Mouse (Mus musculus) heart, embryonic 12.5 days (tissue): Measurements from ENCODE around the gene Usp35. TPM values are rescaled to one million over a fixed set of nuclear protein-coding genes. Genes with fewer than 3 reads are reported as not detected.

ENCODE experiments used
- ATAC-seq: fragments of 200-750 bp; cut with Nextera tagmentation; 2 replicates; pipeline ENCODE4 v1.8.0; 2017; ENCODE audit warnings: moderate TSS enrichment, moderate library complexity; ENCODE audit not compliant: insufficient number of reproducible peaks, low FRiP score
- H3K27ac ChIP-seq: fragments of 300-500 bp; sonication (generic); 2 replicates; pipeline ENCODE4 v1.5.1; 2016; ENCODE audit warnings: mild to moderate bottlenecking, moderate library complexity; ENCODE audit not compliant: poor library complexity, severe bottlenecking
- H3K27me3 ChIP-seq: fragments of 300-500 bp; sonication (generic); replicated peaks from 2 replicates; pipeline ENCODE4 v1.6.1; 2016; ENCODE audit warnings: mild to moderate bottlenecking, moderate library complexity
- H3K36me3 ChIP-seq: fragments of 300-500 bp; sonication (generic); 2 replicates; pipeline ENCODE4 v1.6.1; 2016; ENCODE audit warnings: mild to moderate bottlenecking, moderate library complexity
- H3K4me1 ChIP-seq: fragments of 300-500 bp; sonication (generic); replicated peaks from 2 replicates; pipeline ENCODE4 v1.6.1; 2016; ENCODE audit warnings: mild to moderate bottlenecking
- H3K4me2 ChIP-seq: fragments of 300-500 bp; sonication (generic); 2 replicates; pipeline ENCODE4 v1.6.1; 2016; ENCODE audit warnings: mild to moderate bottlenecking, moderate library complexity
- H3K4me3 ChIP-seq: fragments of 300-500 bp; sonication (generic); 2 replicates; pipeline ENCODE4 v1.5.1; 2016; ENCODE audit warnings: mild to moderate bottlenecking
- H3K9ac ChIP-seq: fragments of 300-500 bp; sonication (generic); 2 replicates; pipeline ENCODE4 v1.6.1; 2016; ENCODE audit warnings: mild to moderate bottlenecking, moderate library complexity
- H3K9me3 ChIP-seq: fragments of 300-500 bp; sonication (generic); replicated peaks from 2 replicates; pipeline ENCODE4 v1.6.1; 2016; ENCODE audit warnings: mild to moderate bottlenecking, moderate library complexity
- WGBS: fragments of 180-500 bp; shearing (Covaris S2); methylation state at CpG from one replicate; pipeline ENCODE4 v1.1.7; 2016; 5-methylcytosine and 5-hydroxymethylcytosine counted together
- polyA plus RNA-seq: library from polyadenylated mRNA; unstranded; fragments of >200 nt; fragmentation: Nextera tagmentation; extraction: Ambion mirVana; gene quantifications from 2 replicates; pipeline ENCODE4 v1.2.1, GENCODE M21; 2016

Gene Usp35
- polyA plus RNA-seq, 1 experiment from 2014 or later: 1.4 TPM

DNA sequence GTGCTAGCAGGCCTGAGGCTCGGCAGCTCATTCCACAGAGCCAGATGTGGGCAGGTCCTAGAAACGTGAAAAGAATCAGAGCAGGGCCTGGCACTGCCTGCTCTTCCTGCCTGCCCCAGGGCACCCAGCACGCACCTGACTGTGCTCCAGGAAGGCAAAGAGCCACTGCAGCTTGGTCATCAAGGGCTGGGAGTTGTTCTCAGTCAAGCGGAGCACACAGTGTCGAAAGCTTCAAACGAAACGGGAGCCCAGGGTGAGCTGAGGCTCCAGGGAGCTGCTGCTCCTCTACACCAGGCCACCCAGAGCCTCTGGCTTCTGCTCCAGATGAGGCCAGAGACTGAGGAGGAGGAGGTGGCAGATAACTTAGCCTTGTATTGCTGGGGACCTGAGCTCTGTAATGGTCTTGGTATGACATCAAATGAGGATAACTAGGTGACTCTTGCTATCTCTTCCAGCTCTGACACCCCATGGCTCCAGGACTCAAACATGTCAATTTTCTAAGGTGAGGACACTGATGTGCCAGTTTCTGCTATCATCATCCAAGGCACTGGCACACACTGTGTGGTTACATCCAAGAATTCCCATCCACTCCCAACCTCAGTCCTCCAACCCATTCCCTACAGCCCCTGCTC is 18.3 kb downstream of the Usp35 start:
- H3K27me3 ChIP-seq: no peaks in the 10 kb centered on the region
- no peak for ATAC-seq
- 57% methylated on average over 7 of the region's 7 CpGs for WGBS
- H3K36me3 ChIP-seq: peaks cover 51% of the 10 kb centered on the region
- no peak overlapping the region for H3K4me2 ChIP-seq
- no peak overlapping the region for H3K27ac ChIP-seq
- H3K9me3 ChIP-seq: no peaks in the 10 kb centered on the region
- H3K4me1 ChIP-seq: 0 out of 2 replicates have a peak, but pooled peaks cover 3% of the 10 kb centered on the region
- H3K4me3 ChIP-seq: no peak overlapping the region
- H3K9ac ChIP-seq: no peak overlapping the region

DNA sequence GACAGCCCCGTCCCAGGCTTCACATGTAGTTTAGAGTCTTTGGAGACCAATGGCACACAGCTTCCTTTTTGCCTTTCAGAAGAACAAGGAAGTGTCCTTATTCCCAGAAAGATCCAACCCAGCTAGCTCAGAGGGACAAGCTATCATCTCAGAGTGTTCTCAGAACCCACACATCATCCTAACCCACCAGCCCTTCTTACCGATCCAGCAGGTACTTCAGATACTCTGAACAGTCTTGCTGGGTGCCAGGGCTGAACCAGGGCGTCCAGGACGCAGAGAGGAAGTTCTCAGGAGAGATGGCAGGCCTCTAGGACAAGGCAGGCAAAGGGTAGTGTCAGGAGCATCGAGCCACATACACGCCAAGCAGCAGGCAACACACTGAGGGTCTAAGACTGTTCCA is 19.0 kb downstream of the Usp35 start:
- no peaks in the 10 kb centered on the region for H3K27me3 ChIP-seq
- H3K9ac ChIP-seq: no peak overlapping the region
- H3K36me3 ChIP-seq: peaks cover 56% of the 10 kb centered on the region
- H3K27ac ChIP-seq: no peak overlapping the region
- H3K9me3 ChIP-seq: no peaks in the 10 kb centered on the region
- WGBS: 79% methylated on average over 6 of the region's 6 CpGs
- H3K4me2 ChIP-seq: no peak overlapping the region
- no peak overlapping the region for H3K4me3 ChIP-seq
- no peak for ATAC-seq
- H3K4me1 ChIP-seq: no peaks in the 10 kb centered on the region

DNA sequence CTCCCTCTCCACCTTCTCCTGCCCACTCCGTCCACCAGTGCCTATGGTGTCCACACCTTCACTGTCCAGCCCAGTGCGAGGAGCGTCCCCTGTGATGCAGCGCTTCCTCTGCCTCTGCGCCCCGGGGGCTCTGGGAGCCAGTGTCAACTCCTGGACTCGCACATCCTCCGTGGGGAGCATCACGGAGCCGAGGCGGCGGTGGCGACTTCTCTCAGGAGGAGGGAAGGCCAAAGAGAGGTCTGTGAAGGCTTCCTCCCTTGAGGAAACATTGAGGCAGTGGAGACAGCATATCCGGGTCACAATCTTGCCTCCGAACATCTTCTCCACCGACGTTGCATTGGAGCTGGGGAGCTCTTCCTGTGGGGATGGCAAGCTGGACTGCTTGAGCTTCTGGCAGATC is 19.6 kb downstream of the Usp35 start:
- Histone ChIP-seq H3K9ac (no peak overlapping the region), H3K9me3 (no peaks in the 10 kb centered on the region), H3K4me2 (no peak overlapping the region), H3K4me1 (no peaks in the 10 kb centered on the region), H3K27ac (no peak overlapping the region), H3K4me3 (no peak overlapping the region), H3K27me3 (no peaks in the 10 kb centered on the region), H3K36me3 (peaks cover 62% of the 10 kb centered on the region)
- ATAC-seq: no peak
- 86% methylated on average over 17 of the region's 17 CpGs for WGBS

DNA sequence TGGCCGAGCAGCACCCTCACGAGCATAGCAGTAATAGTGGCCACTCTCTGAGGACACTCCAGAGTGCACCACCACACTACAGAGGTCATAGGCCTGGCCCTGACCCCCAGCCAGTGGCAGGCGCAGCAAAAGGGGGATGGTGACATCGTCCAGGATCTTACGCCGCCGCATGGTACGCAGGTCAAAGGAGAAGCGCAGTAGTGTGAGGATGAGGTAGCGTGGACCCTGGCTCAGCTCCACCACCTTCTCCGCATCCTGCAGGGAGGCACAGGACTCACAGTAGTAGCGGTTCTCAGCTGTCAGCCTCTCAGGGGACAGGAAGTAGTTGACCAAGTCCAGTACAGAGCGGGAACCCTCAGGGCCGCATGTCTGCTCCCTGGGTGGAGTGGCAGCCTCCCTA is 20.2 kb downstream of the Usp35 start:
- no peak overlapping the region for H3K27ac ChIP-seq
- H3K4me2 ChIP-seq: no peak overlapping the region
- no peak overlapping the region for H3K9ac ChIP-seq
- H3K27me3 ChIP-seq: no peaks in the 10 kb centered on the region
- no peak for ATAC-seq
- peaks cover 67% of the 10 kb centered on the region for H3K36me3 ChIP-seq
- H3K4me1 ChIP-seq: no peaks in the 10 kb centered on the region
- no peak overlapping the region for H3K4me3 ChIP-seq
- no peaks in the 10 kb centered on the region for H3K9me3 ChIP-seq
- 86% methylated on average over 14 of the region's 14 CpGs for WGBS

DNA sequence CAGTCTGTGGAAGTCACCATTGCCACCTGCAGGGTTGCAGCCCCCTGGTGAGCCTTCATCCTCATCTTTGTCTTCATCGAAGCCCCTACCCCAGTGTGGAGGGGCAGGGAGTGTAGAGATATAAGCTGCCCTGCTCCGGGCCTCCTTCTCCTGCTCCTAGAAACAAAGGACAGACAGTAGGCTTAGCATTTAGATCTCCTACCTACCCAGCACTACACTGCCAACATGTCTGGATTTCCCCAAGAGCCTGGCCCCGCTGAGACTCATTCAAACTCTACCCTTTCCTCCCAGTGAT is 21.5 kb downstream of the Usp35 start:
- Histone ChIP-seq H3K9me3 (no peaks in the 10 kb centered on the region), H3K9ac (no peak overlapping the region), H3K4me1 (no peaks in the 10 kb centered on the region), H3K27ac (no peak overlapping the region), H3K4me2 (no peak overlapping the region), H3K4me3 (no peak overlapping the region), H3K36me3 (peaks cover 78% of the 10 kb centered on the region), H3K27me3 (no peaks in the 10 kb centered on the region)
- 82% methylated on average over 3 of the region's 3 CpGs for WGBS
- ATAC-seq: no peak

DNA sequence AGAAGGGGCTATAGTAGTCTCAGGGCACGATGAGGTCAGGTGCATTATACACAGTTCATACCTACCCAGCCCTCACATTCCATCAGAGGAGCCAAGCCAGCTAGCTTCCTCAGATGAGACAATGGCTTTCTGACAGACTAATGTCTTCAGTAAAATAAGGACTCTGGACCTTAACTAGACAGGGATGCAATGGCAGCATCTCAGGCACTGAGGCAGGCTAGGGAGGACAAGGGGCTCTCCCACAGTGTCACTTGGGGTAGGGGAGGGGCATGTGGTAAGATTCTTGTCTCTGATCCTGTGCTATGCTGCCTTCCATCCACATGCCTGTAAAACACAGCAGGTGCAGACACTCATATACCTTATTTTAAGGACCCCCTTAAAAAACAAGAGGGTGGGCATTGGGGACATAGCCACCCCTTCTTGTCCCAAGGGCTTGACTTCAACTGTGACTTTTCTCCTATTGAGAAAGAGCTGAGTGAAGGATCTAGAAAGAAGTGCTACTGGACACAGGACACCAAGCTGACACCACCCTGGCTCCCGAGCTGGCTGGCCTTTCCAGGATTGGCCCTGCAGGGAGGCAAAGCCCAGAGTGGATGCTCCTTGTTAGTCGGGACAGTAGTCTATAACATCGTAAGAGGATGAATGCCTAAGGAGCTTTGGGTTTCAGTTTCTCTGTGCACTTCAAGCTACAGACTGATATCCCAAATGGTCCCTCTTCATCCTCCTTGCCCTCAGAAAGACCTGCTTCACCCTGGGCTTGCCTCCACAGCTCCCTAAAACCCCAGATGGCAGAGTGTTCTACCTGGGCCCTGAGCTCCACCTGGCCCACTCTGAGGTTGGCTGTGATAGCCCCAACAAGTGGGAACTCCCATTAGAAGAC is 22.1 kb downstream of the Usp35 start:
- Histone ChIP-seq H3K27ac (no peak overlapping the region), H3K4me2 (no peak overlapping the region), H3K27me3 (no peaks in the 10 kb centered on the region), H3K9ac (no peak overlapping the region), H3K36me3 (peaks cover 83% of the 10 kb centered on the region), H3K4me1 (no peaks in the 10 kb centered on the region), H3K9me3 (no peaks in the 10 kb centered on the region), H3K4me3 (no peak overlapping the region)
- no peak for ATAC-seq
- WGBS: 83% methylated on average over 4 of the region's 4 CpGs

DNA sequence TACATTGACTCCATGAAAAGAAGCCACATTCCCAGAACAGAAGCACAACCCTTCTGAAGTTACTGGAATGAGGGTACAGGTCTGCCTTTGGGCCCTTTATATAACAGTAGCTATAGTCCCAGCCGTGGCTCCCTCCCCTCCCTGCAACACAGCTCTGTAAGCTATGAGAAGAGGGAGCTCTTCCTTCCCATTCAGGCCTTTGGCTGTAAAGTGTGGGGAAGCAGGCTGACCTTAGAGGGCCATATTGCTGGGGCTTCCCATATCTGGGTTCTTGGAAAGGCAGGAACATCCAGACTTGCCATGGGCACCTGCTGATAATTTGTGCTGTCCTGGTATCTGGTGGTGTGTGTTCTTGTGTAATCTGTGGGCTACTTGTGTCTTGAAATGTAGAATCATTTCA is 24.3 kb downstream of the Usp35 start:
- no peak overlapping the region for H3K4me2 ChIP-seq
- no peaks in the 10 kb centered on the region for H3K27me3 ChIP-seq
- ATAC-seq: no peak
- 76% methylated on average over 1 of the region's 1 CpGs for WGBS
- no peak overlapping the region for H3K9ac ChIP-seq
- H3K27ac ChIP-seq: no peak overlapping the region
- no peak overlapping the region for H3K4me3 ChIP-seq
- H3K9me3 ChIP-seq: no peaks in the 10 kb centered on the region
- peaks cover 98% of the 10 kb centered on the region for H3K36me3 ChIP-seq
- H3K4me1 ChIP-seq: no peaks in the 10 kb centered on the region

DNA sequence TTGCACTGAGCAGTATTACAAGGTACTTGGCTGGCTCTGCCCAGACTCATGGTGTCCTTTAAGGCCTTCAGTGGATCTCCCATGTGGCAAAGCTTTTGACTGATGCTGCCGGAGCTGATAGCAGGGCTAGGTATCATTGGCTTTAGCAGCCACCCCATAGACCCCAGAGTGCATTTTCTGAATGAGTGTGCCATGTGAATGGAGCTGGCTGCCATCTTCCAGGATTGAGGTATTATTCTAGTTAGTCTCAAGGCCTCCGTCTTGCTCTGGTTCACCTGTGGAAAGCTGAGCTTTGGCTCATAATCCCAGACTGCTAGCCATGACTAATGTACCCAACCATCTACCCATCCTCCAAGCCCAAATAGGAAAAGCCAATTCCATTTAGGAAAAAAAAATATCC is 25.0 kb downstream of the Usp35 start:
- no peaks in the 10 kb centered on the region for H3K9me3 ChIP-seq

DNA sequence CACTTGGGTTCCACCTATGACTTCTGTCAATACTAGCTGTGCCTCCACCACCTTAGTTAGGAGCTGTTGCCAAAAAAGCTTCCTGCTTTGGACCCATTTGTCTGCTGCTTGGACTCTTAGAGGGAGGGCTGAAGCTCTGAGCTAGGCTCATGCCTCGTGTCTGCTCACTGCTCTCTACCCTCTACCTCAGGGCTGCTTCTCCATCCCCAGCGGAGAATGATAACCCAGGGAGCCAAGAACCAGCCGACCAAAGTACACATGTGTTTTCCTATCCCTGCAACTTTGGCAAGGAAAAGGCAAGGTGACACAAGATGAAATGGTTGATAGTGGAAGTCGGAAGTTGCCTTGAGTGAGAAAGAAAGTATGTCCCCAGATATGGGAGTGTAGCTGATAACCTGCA is 26.6 kb downstream of the Usp35 start:
- Histone ChIP-seq H3K4me3 (no peak overlapping the region), H3K27ac (no peak overlapping the region), H3K4me1 (0 out of 2 replicates have a peak, but pooled peaks cover 4% of the 10 kb centered on the region), H3K27me3 (no peaks in the 10 kb centered on the region), H3K9me3 (no peaks in the 10 kb centered on the region), H3K9ac (no peak overlapping the region), H3K36me3 (peaks cover 94% of the 10 kb centered on the region), H3K4me2 (no peak overlapping the region)
- WGBS: 73% methylated on average over 4 of the region's 4 CpGs
- no peak for ATAC-seq

More for the DNA sequence above, 25.0 kb downstream of the Usp35 start:
- no peak overlapping the region for H3K4me2 ChIP-seq
- H3K4me3 ChIP-seq: no peak overlapping the region
- peaks cover 95% of the 10 kb centered on the region for H3K36me3 ChIP-seq
- WGBS: 93% methylated on average over 2 of the region's 2 CpGs
- no peaks in the 10 kb centered on the region for H3K4me1 ChIP-seq
- H3K27me3 ChIP-seq: no peaks in the 10 kb centered on the region
- ATAC-seq: no peak
- no peak overlapping the region for H3K27ac ChIP-seq
- H3K9ac ChIP-seq: no peak overlapping the region

DNA sequence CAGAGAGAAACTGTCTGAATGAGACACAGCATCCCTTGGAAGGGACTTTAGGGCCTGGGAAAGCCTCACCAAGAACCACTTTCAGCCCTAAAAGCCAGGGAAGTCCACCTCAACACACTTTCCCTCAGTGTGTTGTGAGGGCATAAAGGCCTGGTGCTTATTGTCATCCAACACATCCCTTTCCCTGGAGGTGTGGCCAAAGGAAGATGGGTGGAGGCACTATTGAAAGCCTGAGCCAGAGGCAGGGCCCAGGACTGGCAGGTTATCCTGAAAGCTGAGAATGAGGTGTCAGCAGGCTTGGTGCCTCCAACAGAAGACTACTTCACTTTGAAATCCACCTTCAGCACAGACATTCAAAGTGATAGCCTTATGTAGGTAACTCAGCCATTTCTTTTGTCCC is 27.3 kb downstream of the Usp35 start:
- no peak overlapping the region for H3K9ac ChIP-seq
- H3K4me3 ChIP-seq: no peak overlapping the region
- no peak overlapping the region for H3K4me2 ChIP-seq
- no peak overlapping the region for H3K27ac ChIP-seq
- peaks cover 89% of the 10 kb centered on the region for H3K36me3 ChIP-seq
- no peaks in the 10 kb centered on the region for H3K9me3 ChIP-seq
- no peaks in the 10 kb centered on the region for H3K27me3 ChIP-seq
- H3K4me1 ChIP-seq: peaks cover 8% of the 10 kb centered on the region; the same call in 1 of the 2 replicates
- no peak for ATAC-seq

DNA sequence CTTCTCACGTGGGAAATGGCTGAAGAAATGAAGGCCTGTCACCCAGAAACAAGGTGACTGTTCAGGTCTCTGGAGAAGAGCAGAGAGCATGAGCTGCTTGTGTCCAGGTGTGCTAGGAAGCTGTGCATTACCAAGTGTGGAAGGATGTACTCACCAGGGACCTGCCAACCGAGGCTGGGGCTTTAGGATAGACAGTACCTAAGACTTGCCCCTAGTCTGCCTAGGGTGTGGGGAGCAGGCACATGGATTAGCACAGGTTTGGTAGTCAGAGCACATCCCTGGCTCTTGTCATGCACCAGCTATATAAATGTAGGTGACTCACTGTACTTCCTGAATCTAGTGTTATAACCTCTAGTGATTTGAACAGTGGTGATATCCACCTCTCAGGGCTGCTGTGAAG is 28.2 kb downstream of the Usp35 start:
- 64% methylated on average over 2 of the region's 2 CpGs for WGBS
- ATAC-seq: no peak
- Histone ChIP-seq H3K4me3 (no peak overlapping the region), H3K27ac (no peak overlapping the region), H3K4me1 (peaks cover 8% of the 10 kb centered on the region; the same call in 1 of the 2 replicates), H3K9me3 (no peaks in the 10 kb centered on the region), H3K4me2 (no peak overlapping the region), H3K9ac (no peak overlapping the region), H3K27me3 (no peaks in the 10 kb centered on the region), H3K36me3 (peaks cover 88% of the 10 kb centered on the region)
